Mouse (Mus musculus): ENCODE results near the gene Slc37a1.

DNA sequence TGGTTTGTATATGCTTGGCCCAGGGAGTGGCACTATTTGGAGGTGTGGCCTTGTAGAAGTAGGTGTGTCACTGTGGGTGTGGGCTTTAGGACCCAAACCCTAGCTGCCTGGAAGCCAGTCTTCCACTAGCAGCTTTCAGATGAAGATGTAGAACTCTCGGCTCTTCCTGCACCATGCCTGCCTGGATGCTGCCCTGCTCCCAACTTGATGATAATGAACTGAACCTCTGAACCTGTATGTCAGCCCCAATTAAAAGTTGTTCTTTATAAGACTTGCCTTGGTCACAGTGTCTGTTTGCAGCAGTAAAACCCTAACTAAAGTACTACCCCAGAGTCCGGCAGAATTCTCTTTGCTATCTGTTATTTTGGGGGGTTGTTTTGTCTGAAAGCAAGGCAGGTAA is 16.8 kb upstream of the Slc37a1 start:
- no peak for TF ChIP-seq CTCF (IDR thresholded peaks at IDR 0.05; ENCODE audit: control insufficient read depth, insufficient read depth, insufficient read length)
- TF ChIP-seq MYOD1 (IDR thresholded peaks at IDR 0.05; ENCODE audit: control insufficient read depth, insufficient read length, low read depth), result no peak
- TF ChIP-seq CEBPB (IDR thresholded peaks at IDR 0.05; ENCODE audit: low read depth), result no peak
- TF ChIP-seq MYOG (IDR thresholded peaks at IDR 0.05; ENCODE audit: control insufficient read depth, extremely low read depth, insufficient read length), result no peak
- no peak for TF ChIP-seq USF1 (IDR thresholded peaks at IDR 0.05; ENCODE audit: low read depth)
